Mouse (Mus musculus) hindbrain, embryonic 12.5 days (tissue): ENCODE results near the gene Myo1d. TPM values are rescaled to one million over a fixed set of nuclear protein-coding genes. Genes with fewer than 3 reads are reported as not detected.

Source experiments
- ATAC-seq: fragments of 200-750 bp; cut with Nextera tagmentation; 2 replicates; pipeline ENCODE4 v1.8.0; 2017; ENCODE audit warnings: moderate TSS enrichment; ENCODE audit not compliant: low FRiP score
- H3K27ac ChIP-seq: fragments of 300-500 bp; sonication (generic); 2 replicates; pipeline ENCODE4 v1.5.1; 2016; ENCODE audit warnings: mild to moderate bottlenecking
- H3K27me3 ChIP-seq: fragments of 300-500 bp; sonication (generic); 2 replicates; pipeline ENCODE4 v1.6.1; 2016; ENCODE audit warnings: mild to moderate bottlenecking
- H3K36me3 ChIP-seq: fragments of 300-500 bp; sonication (generic); 2 replicates; pipeline ENCODE4 v1.6.1; 2016; ENCODE audit warnings: mild to moderate bottlenecking
- H3K4me1 ChIP-seq: fragments of 300-500 bp; sonication (generic); 2 replicates; pipeline ENCODE4 v1.6.1; 2016
- H3K4me2 ChIP-seq: fragments of 300-500 bp; sonication (generic); replicated peaks from 2 replicates; pipeline ENCODE4 v1.6.1; 2016; ENCODE audit warnings: mild to moderate bottlenecking
- H3K4me3 ChIP-seq: fragments of 300-500 bp; sonication (generic); 2 replicates; pipeline ENCODE4 v1.5.1; 2016; ENCODE audit warnings: mild to moderate bottlenecking
- H3K9ac ChIP-seq: fragments of 300-500 bp; sonication (generic); 2 replicates; pipeline ENCODE4 v1.6.1; 2016; ENCODE audit warnings: mild to moderate bottlenecking, moderate library complexity
- H3K9me3 ChIP-seq: fragments of 300-500 bp; sonication (generic); replicated peaks from 2 replicates; pipeline ENCODE4 v1.6.1; 2016; ENCODE audit warnings: mild to moderate bottlenecking
- WGBS: fragments of 180-500 bp; shearing (Covaris S2); methylation state at CpG from one replicate; pipeline ENCODE4 v1.1.7; 2016; 5-methylcytosine and 5-hydroxymethylcytosine counted together
- polyA plus RNA-seq: library from polyadenylated mRNA; unstranded; fragments of >200 nt; fragmentation: Nextera tagmentation; extraction: Ambion mirVana; gene quantifications from 2 replicates; pipeline ENCODE4 v1.2.1, GENCODE M21; 2016

Myo1d gene
- polyA plus RNA-seq, 1 experiment from 2014 or later = 4.5 TPM

- Histone ChIP-seq H3K4me2 (no peak overlapping the region), H3K9ac (no peak overlapping the region), H3K36me3 (no peaks in the 10 kb centered on the region), H3K4me3 (no peak overlapping the region), H3K4me1 (no peaks in the 10 kb centered on the region), H3K27me3 (0 out of 2 replicates have a peak, but pooled peaks cover 2% of the 10 kb centered on the region), H3K27ac (no peak overlapping the region), H3K9me3 (no peaks in the 10 kb centered on the region)
- no peak for ATAC-seq
- 70% methylated on average over 1 of the region's 1 CpGs for WGBS
These were observed 184.3 kb downstream of the Myo1d start for GRCm38 (mm10) chr11:80595482-80595881.

DNA sequence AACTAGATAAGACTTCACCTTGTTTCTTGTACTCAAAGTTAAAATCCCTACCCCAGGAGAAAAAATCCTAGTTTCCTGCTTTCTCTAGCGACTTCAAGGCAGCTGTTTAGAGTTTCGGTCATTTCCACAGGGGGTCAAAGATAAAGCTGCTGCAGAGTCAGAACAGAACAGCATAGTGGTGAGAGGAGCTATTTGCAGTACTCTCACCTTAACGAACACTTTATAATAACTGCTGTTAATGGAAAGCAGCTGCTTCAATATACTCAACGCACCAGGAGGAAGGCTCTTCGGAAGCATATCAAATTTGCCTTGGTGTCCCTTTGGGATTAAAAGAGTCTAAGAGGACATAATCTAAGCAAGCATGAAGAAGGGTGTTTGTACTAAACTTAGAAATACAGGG, 190.4 kb downstream of the Myo1d start:
- no peak overlapping the region for H3K4me2 ChIP-seq
- no peaks in the 10 kb centered on the region; the same call in 1 of the 2 replicates for H3K27me3 ChIP-seq
- no peak for ATAC-seq
- H3K9ac ChIP-seq = no peak overlapping the region
- H3K9me3 ChIP-seq = no peaks in the 10 kb centered on the region
- H3K27ac ChIP-seq = no peak overlapping the region
- peaks cover 9% of the 10 kb centered on the region; the same call in 1 of the 2 replicates for H3K4me1 ChIP-seq
- no peaks in the 10 kb centered on the region for H3K36me3 ChIP-seq
- WGBS = 51% methylated on average over 5 of the region's 5 CpGs
- no peak overlapping the region for H3K4me3 ChIP-seq

DNA sequence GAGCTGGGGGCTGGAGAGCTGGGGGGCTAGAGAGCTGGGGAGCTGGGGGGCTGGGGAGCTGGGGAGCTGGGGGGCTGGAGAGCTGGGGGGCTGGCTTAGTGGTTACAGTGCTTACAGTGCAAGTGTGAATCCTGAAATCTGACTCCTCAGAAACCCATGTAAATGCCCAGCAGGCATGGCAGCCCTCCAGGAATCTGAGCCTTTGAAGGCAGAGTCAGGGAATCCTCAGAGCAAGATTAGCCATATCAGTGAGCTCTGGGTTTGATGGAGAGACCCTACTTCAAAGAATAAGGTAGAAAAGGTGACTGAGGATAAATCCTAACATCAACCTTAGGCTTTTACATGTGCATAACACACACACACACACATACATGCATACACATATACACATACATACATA, 194.1 kb downstream of the Myo1d start:
- H3K36me3 ChIP-seq = no peaks in the 10 kb centered on the region

GRCm38 (mm10) chr11:80585211-80585610, 194.6 kb downstream of the Myo1d start:
- peaks cover 13% of the 10 kb centered on the region for H3K4me1 ChIP-seq
- no peak overlapping the region for H3K4me2 ChIP-seq
- ATAC-seq = no peak
- peaks cover 11% of the 10 kb centered on the region for H3K27me3 ChIP-seq
- WGBS = 60% methylated on average over 11 of the region's 11 CpGs
- H3K9me3 ChIP-seq = no peaks in the 10 kb centered on the region
- H3K27ac ChIP-seq = 0 out of 2 replicates have a peak overlapping the region, but pooled peaks have one; percentile 40
- no peak overlapping the region for H3K9ac ChIP-seq
- H3K4me3 ChIP-seq = no peak overlapping the region
- no peaks in the 10 kb centered on the region for H3K36me3 ChIP-seq

More for the DNA sequence above, 194.1 kb downstream of the Myo1d start:
- Histone ChIP-seq H3K4me1 (peaks cover 15% of the 10 kb centered on the region), H3K9me3 (no peaks in the 10 kb centered on the region), H3K9ac (no peak overlapping the region), H3K4me3 (no peak overlapping the region), H3K27me3 (peaks cover 9% of the 10 kb centered on the region), H3K27ac (no peak overlapping the region), H3K4me2 (no peak overlapping the region)
- ATAC-seq = no peak

GRCm38 (mm10) chr11:80580494-80580893, 199.3 kb downstream of the Myo1d start:
- ATAC-seq = no peak
- Histone ChIP-seq H3K9me3 (no peaks in the 10 kb centered on the region), H3K4me1 (peaks cover 27% of the 10 kb centered on the region), H3K27ac (no peak overlapping the region), H3K36me3 (no peaks in the 10 kb centered on the region), H3K4me3 (no peak overlapping the region), H3K27me3 (peaks cover 13% of the 10 kb centered on the region), H3K4me2 (no peak overlapping the region), H3K9ac (no peak overlapping the region)
- 80% methylated on average over 3 of the region's 3 CpGs for WGBS

- peak; percentile 99 for ATAC-seq
- peak overlapping the region; percentile 39 for H3K4me2 ChIP-seq
- H3K36me3 ChIP-seq = no peaks in the 10 kb centered on the region
- 0 out of 2 replicates have a peak overlapping the region, but pooled peaks have one; percentile 1 for H3K9ac ChIP-seq
- 20% methylated on average over 14 of the region's 14 CpGs for WGBS
- no peaks in the 10 kb centered on the region for H3K9me3 ChIP-seq
- H3K27me3 ChIP-seq = peaks cover 16% of the 10 kb centered on the region
- H3K4me3 ChIP-seq = no peak overlapping the region
- peaks cover 24% of the 10 kb centered on the region for H3K4me1 ChIP-seq
- peak overlapping the region; percentile 90 for H3K27ac ChIP-seq
These were observed 201.8 kb downstream of the Myo1d start for GRCm38 (mm10) chr11:80577747-80578640.

DNA sequence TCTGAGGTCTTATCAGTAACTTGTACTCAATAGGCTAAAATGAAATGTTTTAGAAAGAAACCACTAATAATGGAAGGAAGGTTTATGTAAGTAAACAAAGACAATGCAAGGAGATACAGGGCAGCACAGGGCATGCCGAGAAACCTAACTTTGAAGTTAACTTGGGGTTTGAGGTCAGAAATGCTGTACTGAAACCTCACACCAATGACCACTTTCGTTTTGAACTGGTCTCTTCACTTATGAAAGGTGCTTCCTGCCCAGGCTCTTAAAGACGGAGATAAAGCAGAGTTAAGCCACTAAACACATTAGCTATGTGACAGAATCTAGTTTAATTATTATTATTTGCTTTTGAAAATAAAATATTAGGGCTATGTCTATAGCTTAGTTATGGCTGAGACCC, 204.0 kb downstream of the Myo1d start:
- Histone ChIP-seq H3K9me3 (no peaks in the 10 kb centered on the region), H3K27ac (no peak overlapping the region), H3K9ac (no peak overlapping the region), H3K4me3 (no peak overlapping the region), H3K4me1 (peaks cover 19% of the 10 kb centered on the region), H3K36me3 (no peaks in the 10 kb centered on the region), H3K27me3 (peaks cover 7% of the 10 kb centered on the region), H3K4me2 (no peak overlapping the region)
- ATAC-seq = no peak
- WGBS = 81% methylated on average over 3 of the region's 3 CpGs

DNA sequence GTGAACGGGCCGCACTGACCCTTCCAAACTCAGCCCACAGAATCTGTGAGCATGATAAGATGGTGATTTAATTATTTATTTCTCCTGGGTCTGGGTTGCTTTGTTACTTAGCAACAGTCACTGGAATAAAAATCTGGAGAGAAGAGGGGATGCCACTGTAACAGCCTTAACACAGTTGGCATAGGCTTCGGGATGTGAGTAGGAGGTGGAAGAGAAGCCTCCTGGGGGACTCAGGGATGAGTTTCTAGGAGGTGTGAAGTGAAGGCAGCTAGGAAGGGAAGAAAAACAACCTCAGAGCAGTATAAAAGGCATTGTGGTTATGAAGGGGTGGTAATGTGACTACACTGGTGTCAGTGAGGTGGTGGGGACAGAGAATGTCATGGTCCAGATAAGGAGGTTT, 213.5 kb downstream of the Myo1d start:
- Histone ChIP-seq H3K9me3 (no peaks in the 10 kb centered on the region), H3K36me3 (no peaks in the 10 kb centered on the region), H3K4me3 (no peak overlapping the region), H3K4me2 (no peak overlapping the region), H3K4me1 (peaks cover 10% of the 10 kb centered on the region), H3K27ac (no peak overlapping the region), H3K9ac (no peak overlapping the region), H3K27me3 (peaks cover 3% of the 10 kb centered on the region; the same call in 1 of the 2 replicates)
- no peak for ATAC-seq
- 81% methylated on average over 3 of the region's 3 CpGs for WGBS

DNA sequence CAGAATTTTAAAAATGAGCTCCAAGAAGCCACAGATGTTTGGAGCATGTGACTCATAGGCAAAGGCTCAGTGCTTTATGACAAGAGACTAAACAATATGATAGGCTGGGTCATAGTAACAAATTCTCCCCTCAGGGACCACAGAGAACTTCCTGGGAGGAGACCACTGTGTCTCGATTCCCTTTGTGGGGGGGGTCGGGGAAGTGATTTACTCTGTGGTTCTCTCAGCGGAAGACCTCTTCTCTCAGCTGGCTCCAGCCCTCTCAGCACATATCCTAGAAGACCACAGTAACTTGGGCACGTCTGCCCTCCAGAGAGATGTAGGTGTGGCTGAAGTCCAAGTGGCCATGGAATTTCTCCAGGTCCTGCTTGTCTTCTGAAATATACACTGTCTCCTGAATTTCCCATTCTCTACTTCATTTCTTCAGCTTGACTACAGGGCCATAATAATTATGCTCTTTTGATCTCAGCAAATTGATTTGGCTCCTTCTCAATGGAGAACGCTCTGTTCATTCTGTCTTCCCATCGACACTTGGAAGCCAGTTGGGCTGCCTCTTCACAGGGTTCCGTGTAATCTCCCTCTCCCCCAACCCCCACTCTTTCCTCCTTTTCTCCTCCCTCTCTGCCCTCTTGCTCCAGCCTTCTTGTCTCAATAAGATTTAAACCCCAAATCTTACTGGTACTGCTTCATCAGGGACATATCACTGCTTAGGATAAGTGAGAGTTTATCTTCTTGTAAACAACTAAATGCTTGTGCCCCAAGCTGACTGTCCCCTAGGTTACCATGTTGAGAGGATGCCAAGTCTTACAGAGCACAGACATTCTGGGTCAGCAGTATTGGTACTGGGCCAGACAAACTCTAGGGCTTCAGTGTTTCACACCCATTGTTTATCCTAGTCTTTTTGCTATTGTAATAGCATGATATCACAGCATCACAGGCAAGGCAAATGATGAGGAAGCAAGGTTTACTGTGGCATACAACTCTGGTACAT, 214.6 kb downstream of the Myo1d start:
- Histone ChIP-seq H3K4me2 (no peak overlapping the region), H3K27me3 (peaks cover 3% of the 10 kb centered on the region; the same call in 1 of the 2 replicates), H3K36me3 (no peaks in the 10 kb centered on the region), H3K9ac (no peak overlapping the region), H3K27ac (no peak overlapping the region), H3K4me1 (peaks cover 10% of the 10 kb centered on the region), H3K9me3 (no peaks in the 10 kb centered on the region), H3K4me3 (no peak overlapping the region)
- WGBS = 75% methylated on average over 7 of the region's 7 CpGs
- no peak for ATAC-seq

- no peak overlapping the region for H3K4me3 ChIP-seq
These were observed 217.3 kb downstream of the Myo1d start for GRCm38 (mm10) chr11:80562479-80562878.

GRCm38 (mm10) chr11:80560770-80561169, 219.1 kb downstream of the Myo1d start:
- Histone ChIP-seq H3K4me3 (no peak overlapping the region), H3K36me3 (no peaks in the 10 kb centered on the region), H3K27me3 (no peaks in the 10 kb centered on the region), H3K27ac (no peak overlapping the region), H3K9ac (no peak overlapping the region), H3K4me2 (no peak overlapping the region), H3K4me1 (peaks cover 5% of the 10 kb centered on the region; the same call in 1 of the 2 replicates), H3K9me3 (no peaks in the 10 kb centered on the region)
- no peak for ATAC-seq
- 83% methylated on average over 5 of the region's 5 CpGs for WGBS

More at GRCm38 (mm10) chr11:80562479-80562878, 217.3 kb downstream of the Myo1d start:
- no peaks in the 10 kb centered on the region for H3K36me3 ChIP-seq
- H3K27me3 ChIP-seq = no peaks in the 10 kb centered on the region
- H3K4me1 ChIP-seq = peaks cover 10% of the 10 kb centered on the region
- no peak overlapping the region for H3K27ac ChIP-seq
- H3K9ac ChIP-seq = no peak overlapping the region
- 44% methylated on average over 3 of the region's 3 CpGs for WGBS
- no peak overlapping the region for H3K4me2 ChIP-seq
- no peaks in the 10 kb centered on the region for H3K9me3 ChIP-seq
- no peak for ATAC-seq

DNA sequence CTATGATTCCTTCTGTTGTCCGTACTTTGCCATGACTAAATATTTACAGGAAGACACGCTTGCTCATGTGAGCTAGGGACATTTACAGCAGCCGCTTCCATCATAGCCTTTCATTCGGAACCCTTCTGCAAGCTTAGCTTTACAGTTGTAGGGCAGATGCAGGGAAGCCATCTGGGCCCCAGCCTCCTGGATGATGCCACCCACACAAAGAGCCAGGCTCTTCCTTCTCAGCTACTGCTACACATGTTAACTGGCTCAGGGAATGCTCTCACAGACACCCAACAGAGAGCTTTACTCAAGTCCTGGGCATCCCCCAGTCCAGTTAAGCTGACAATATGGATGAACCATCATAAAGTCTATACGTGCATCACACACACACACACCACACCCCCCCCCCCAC, 224.4 kb downstream of the Myo1d start:
- no peak for ATAC-seq
- no peak overlapping the region for H3K9ac ChIP-seq
- H3K4me3 ChIP-seq = no peak overlapping the region
- H3K4me2 ChIP-seq = no peak overlapping the region
- H3K4me1 ChIP-seq = 0 out of 2 replicates have a peak, but pooled peaks cover 3% of the 10 kb centered on the region
- H3K27ac ChIP-seq = no peak overlapping the region
- 93% methylated on average over 5 of the region's 5 CpGs for WGBS
- H3K27me3 ChIP-seq = no peaks in the 10 kb centered on the region
- H3K9me3 ChIP-seq = no peaks in the 10 kb centered on the region
- H3K36me3 ChIP-seq = no peaks in the 10 kb centered on the region
